Mouse (Mus musculus) brown adipose tissue, adult 24 weeks (tissue): ENCODE measurements around the gene Nicn1. TPM values are rescaled to one million over a fixed set of nuclear protein-coding genes. Genes with fewer than 3 reads are reported as not detected.

Experiments
- H3K27ac ChIP-seq: fragments of 200-500 bp; replicated peaks from 2 replicates; pipeline ENCODE4 v1.5.1; 2012; ENCODE audit warnings: low read depth, mild to moderate bottlenecking, low read length
- H3K4me1 ChIP-seq: fragments of 200-500 bp; 2 replicates; pipeline ENCODE4 v1.6.1; 2012; ENCODE audit warnings: low read length, mixed read lengths; ENCODE audit not compliant: control insufficient read depth, insufficient read depth, insufficient read length
- H3K4me3 ChIP-seq: fragments of 200-500 bp; 2 replicates; pipeline ENCODE4 v1.5.1; 2012; ENCODE audit warnings: low read depth, mild to moderate bottlenecking, low read length, moderate library complexity; ENCODE audit not compliant: insufficient read depth
- polyA plus RNA-seq: library from polyadenylated mRNA; stranded (reverse); fragments of >200 nt; gene quantifications from 2 replicates; pipeline ENCODE4 v1.2.4, GENCODE M21; 2012; ENCODE audit not compliant: missing spikeins, insufficient read depth, insufficient read length

The Nicn1 gene
- polyA plus RNA-seq, 1 experiment: 21.6 TPM

DNA sequence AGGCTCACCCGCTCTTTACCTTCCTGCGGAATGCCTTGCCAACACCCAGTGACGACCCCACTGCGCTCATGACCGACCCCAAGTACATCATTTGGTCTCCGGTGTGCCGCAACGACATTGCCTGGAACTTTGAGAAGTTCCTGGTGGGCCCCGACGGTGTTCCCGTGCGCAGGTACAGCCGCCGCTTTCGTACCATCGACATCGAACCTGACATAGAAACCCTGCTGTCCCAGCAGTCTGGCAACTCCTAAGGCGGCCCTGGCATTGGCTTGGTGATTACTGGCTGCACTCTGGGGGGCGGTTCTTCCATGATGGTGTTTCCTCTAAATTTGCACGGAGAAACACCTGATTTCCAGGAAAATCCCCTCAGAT lies 49.6 kb downstream of the Nicn1 start:
- peak overlapping the region; percentile 90 for H3K4me3 ChIP-seq
- H3K27ac ChIP-seq: peak overlapping the region; percentile 91
- peaks cover 10% of the 10 kb centered on the region for H3K4me1 ChIP-seq

DNA sequence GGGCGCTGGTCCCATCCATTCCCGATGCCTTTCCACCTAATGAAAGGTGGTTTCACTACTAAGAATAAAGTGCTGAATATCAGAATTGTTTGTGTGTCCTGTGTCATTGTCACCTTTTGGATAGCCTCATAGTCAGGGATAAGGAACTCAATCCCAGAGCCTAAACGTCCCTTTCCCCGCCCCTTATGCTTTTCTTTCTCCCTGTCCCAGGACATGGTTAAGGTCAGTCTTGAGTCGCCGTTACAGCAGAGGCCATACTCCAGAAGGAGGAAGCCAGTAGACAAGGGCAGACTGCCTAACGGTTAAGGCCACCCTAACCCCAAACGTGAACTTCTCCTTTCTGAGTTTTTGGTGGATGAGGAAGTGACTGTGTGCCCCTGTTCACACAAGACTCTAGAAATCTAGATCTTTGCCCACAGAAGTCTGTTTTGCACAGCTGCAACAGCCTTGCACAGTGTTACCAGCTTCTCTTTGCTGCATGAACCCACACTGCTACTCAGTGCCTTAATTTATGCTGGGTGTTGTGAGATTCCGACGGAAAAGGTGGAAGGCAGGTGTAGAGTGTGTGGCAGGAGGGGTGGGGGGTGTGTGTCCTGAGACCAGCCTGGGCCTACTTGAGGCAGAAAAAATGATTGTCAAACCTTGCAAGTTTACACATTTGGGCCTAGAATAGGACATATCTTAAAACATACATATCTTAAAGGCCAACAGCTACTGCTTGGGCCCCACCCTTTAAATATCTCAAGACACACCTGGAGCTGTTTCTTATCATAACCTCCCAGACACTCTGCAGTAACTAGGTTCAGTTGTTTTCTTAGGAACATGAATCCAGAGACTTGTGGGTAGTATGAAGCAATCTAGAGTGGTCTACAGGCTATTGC lies 50.3 kb downstream of the Nicn1 start:
- Histone ChIP-seq H3K4me3 (peak overlapping the region; percentile 90), H3K4me1 (peaks cover 10% of the 10 kb centered on the region), H3K27ac (peak overlapping the region; percentile 91)

DNA sequence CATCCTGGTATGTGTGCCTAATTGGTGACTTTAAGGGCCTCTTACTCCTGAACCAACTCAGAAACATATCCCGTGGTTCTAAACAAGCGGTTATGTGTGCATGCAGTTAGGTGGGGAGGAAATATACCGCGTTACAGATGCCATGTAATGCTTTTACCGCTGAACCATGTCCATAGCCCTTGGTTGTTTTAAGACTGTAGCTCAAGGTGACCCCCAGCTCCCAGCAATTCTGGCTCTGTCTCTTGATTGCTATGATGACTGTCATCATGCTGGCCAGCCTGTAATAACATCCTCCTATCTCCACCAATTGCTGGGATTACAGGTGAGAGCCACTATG lies 50.9 kb downstream of the Nicn1 start:
- peak overlapping the region; percentile 16; the same call in 1 of the 2 replicates for H3K4me3 ChIP-seq
- peak overlapping the region; percentile 88 for H3K27ac ChIP-seq
- peaks cover 10% of the 10 kb centered on the region for H3K4me1 ChIP-seq

- Histone ChIP-seq H3K27ac (peak overlapping the region; percentile 88), H3K4me3 (no peak overlapping the region), H3K4me1 (peaks cover 10% of the 10 kb centered on the region)
These were observed 51.6 kb downstream of the Nicn1 start for GRCm38 (mm10) chr9:108341801-108342200.

DNA sequence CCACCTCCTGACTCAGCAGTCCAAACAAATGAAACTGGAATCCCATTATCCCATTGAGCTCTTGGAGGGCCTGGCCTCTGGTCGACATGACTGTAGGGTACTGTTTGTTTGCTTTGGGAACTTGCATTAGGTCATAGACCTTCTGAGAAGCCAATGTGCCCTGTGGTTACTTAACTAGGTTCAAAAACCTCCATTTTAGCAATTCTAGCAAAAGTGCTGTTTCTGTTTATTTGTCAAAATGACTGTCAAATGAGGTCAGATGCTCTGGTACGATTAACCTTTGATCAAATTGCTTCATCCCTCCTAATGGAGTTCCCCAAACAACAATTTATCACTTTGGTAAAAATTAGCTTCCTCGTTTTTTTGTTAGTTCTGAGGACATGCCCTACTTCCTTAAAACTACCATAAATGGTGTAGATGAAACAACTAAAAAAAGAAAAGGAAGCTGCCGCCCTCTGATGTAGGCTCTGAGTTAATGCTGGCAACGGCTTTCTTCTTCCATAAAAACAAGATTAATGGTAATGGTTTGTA lies 52.1 kb downstream of the Nicn1 start:
- H3K27ac ChIP-seq: peak overlapping the region; percentile 88
- H3K4me3 ChIP-seq: no peak overlapping the region
- peaks cover 10% of the 10 kb centered on the region for H3K4me1 ChIP-seq

GRCm38 (mm10) chr9:108343331-108343730 lies 53.1 kb downstream of the Nicn1 start:
- Histone ChIP-seq H3K27ac (peak overlapping the region; percentile 86), H3K4me1 (peaks cover 9% of the 10 kb centered on the region), H3K4me3 (no peak overlapping the region)

- Histone ChIP-seq H3K4me3 (no peak overlapping the region), H3K4me1 (peaks cover 10% of the 10 kb centered on the region), H3K27ac (no peak overlapping the region)
These were observed 53.6 kb downstream of the Nicn1 start for GRCm38 (mm10) chr9:108343835-108344234.

DNA sequence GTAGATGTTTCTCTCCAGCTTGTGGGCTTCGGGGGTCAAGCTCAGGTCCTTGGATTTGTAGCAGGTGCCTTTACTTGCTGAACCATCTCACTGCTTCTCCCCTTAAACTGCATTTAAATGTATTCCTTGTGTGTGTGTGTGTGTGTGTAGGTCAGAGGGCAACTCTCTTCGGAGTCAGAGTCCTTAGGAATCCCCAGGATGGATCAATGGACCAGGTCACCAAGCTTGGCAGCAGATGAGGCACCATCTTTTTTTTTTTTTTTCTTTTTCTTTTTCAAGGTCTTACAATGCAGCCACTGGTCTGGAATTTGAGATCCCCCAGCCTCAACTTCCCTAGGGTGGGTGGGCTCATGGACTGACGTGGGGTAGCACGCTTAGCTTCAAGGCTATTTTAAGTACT lies 54.2 kb downstream of the Nicn1 start:
- Histone ChIP-seq H3K4me3 (no peak overlapping the region), H3K27ac (no peak overlapping the region), H3K4me1 (peaks cover 15% of the 10 kb centered on the region)

Other genes starting within 250 kb of the Nicn1 start
- gene Gmppb, start 241.2 kb upstream of the Nicn1 start, polyA plus RNA-seq: 8.2 and 11.1 TPM in 2 replicates
- gene Amigo3, start 237.3 kb upstream of the Nicn1 start, polyA plus RNA-seq: 0.40 and 0.88 TPM in 2 replicates
- gene Mst1, start 210.0 kb upstream of the Nicn1 start, polyA plus RNA-seq: not detected in 2 replicates
- gene Rnf123, start 207.1 kb upstream of the Nicn1 start, polyA plus RNA-seq: 40.0 TPM in 2 replicates
- gene Apeh, start 195.8 kb upstream of the Nicn1 start, polyA plus RNA-seq: 41.1 and 58.6 TPM in 2 replicates
- gene Bsn, start 100.0 kb upstream of the Nicn1 start, polyA plus RNA-seq: 0.24 and 0.29 TPM in 2 replicates
- gene Dag1, start 26.5 kb upstream of the Nicn1 start, polyA plus RNA-seq: 116 and 133 TPM in 2 replicates
- 2.0 and 2.8 TPM in 2 replicates for gene Amt, start 6.4 kb downstream of the Nicn1 start, polyA plus RNA-seq
- gene Rhoa, start 15.7 kb downstream of the Nicn1 start, polyA plus RNA-seq: 299 and 302 TPM in 2 replicates
- gene Tcta, start 15.7 kb downstream of the Nicn1 start, polyA plus RNA-seq: 24.2 and 32.4 TPM in 2 replicates
- gene Gpx1, start 48.5 kb downstream of the Nicn1 start, polyA plus RNA-seq: 770 and 989 TPM in 2 replicates
- 48.4 and 52.8 TPM in 2 replicates for gene Usp4, start 57.4 kb downstream of the Nicn1 start, polyA plus RNA-seq
- not detected in 2 replicates for gene 1700102P08Rik, start 102.4 kb downstream of the Nicn1 start, polyA plus RNA-seq
- gene Ccdc36, start 138.1 kb downstream of the Nicn1 start, polyA plus RNA-seq: not detected in 2 replicates
- gene BC048562, start 146.1 kb downstream of the Nicn1 start, polyA plus RNA-seq: not detected in 2 replicates
- gene Ccdc71, start 170.1 kb downstream of the Nicn1 start, polyA plus RNA-seq: 8.2 and 11.6 TPM in 2 replicates
- 4.4 and 6.9 TPM in 2 replicates for gene Klhdc8b, start 171.2 kb downstream of the Nicn1 start, polyA plus RNA-seq
- 19.1 and 38.4 TPM in 2 replicates for gene Lamb2, start 189.3 kb downstream of the Nicn1 start, polyA plus RNA-seq
- 35.9 and 48.5 TPM in 2 replicates for gene Usp19, start 200.2 kb downstream of the Nicn1 start, polyA plus RNA-seq
- gene Qars, start 217.3 kb downstream of the Nicn1 start, polyA plus RNA-seq: 85.0 and 107 TPM in 2 replicates
- 40.9 and 45.7 TPM in 2 replicates for gene Qrich1, start 226.4 kb downstream of the Nicn1 start, polyA plus RNA-seq